Mouse (Mus musculus) neural tube, postnatal 0 days (tissue): ENCODE measurements around the gene Rbm15. TPM values are rescaled to one million over a fixed set of nuclear protein-coding genes. Genes with fewer than 3 reads are reported as not detected.

Source experiments
- polyA plus RNA-seq: library from polyadenylated mRNA; unstranded; fragments of >200 nt; fragmentation: Nextera tagmentation; extraction: Ambion mirVana; gene quantifications from 2 replicates; pipeline ENCODE4 v1.2.1, GENCODE M21; 2015

Gene Rbm15
- polyA plus RNA-seq: 5.7 and 5.8 TPM in 2 replicates

GRCm38 (mm10) chr3:107333381-107334201 lies at the start of gene Rbm15:
Gene Rbm15 (minus strand): TSS chr3:107333673.

GRCm38 (mm10) chr3:107290764-107291381 lies 42.6 kb downstream of the Rbm15 start, which contains the start of gene Slc16a4:
Gene Slc16a4 (plus strand): TSS chr3:107291230.

GRCm38 (mm10) chr3:107278479-107279269 lies 54.8 kb downstream of the Rbm15 start, which contains the start of gene Lamtor5:
Gene Lamtor5 (plus strand): TSS chr3:107278858.

Other genes with a start within 250 kb of the Rbm15 start
- 3.0 and 3.6 TPM in 2 replicates for gene Kcna2, start 232.5 kb downstream of the Rbm15 start, polyA plus RNA-seq
- not detected in 2 replicates for gene Kcna10, start 150.6 kb downstream of the Rbm15 start, polyA plus RNA-seq
- 0.19 TPM in 1 of 2 replicates, not detected in the other for gene Cym, start 111.9 kb downstream of the Rbm15 start, polyA plus RNA-seq
- gene A630076J17Rik, start 103.1 kb downstream of the Rbm15 start, polyA plus RNA-seq: not detected in 2 replicates
- gene Prok1, start 94.0 kb downstream of the Rbm15 start, polyA plus RNA-seq: 0.21 TPM in 1 of 2 replicates, not detected in the other
- 179 TPM in 2 replicates for gene Lamtor5, start 54.8 kb downstream of the Rbm15 start, polyA plus RNA-seq
- 2.3 and 2.5 TPM in 2 replicates for gene Slc16a4, start 42.4 kb downstream of the Rbm15 start, polyA plus RNA-seq
- 24.1 and 24.4 TPM in 2 replicates for gene Kcnc4, start 125.9 kb upstream of the Rbm15 start, polyA plus RNA-seq
- gene Slc6a17, start 184.3 kb upstream of the Rbm15 start, polyA plus RNA-seq: 18.3 and 21.4 TPM in 2 replicates
- gene Ubl4b, start 221.4 kb upstream of the Rbm15 start, polyA plus RNA-seq: not detected in 2 replicates